Mouse (Mus musculus) liver, embryonic 16.5 days (tissue): ENCODE measurements around the gene Pptc7. TPM values are rescaled to one million over a fixed set of nuclear protein-coding genes. Genes with fewer than 3 reads are reported as not detected.

Experiments used
- ATAC-seq: fragments of 200-750 bp; cut with Nextera tagmentation; 2 replicates; pipeline ENCODE4 v1.8.0; 2017; ENCODE audit warnings: low read depth, mild to moderate bottlenecking, moderate number of reproducible peaks, moderate library complexity
- H3K27ac ChIP-seq: fragments of 300-500 bp; sonication (generic); 2 replicates; pipeline ENCODE4 v1.5.1; 2014; ENCODE audit warnings: mild to moderate bottlenecking, low read length
- H3K27me3 ChIP-seq: fragments of 300-500 bp; sonication (generic); 2 replicates; pipeline ENCODE4 v1.6.1; 2014; ENCODE audit warnings: low read depth, low read length, mixed read lengths; ENCODE audit not compliant: control insufficient read depth, insufficient read depth
- H3K36me3 ChIP-seq: fragments of 300-500 bp; sonication (generic); 2 replicates; pipeline ENCODE4 v1.6.1; 2014; ENCODE audit warnings: mild to moderate bottlenecking; ENCODE audit not compliant: control insufficient read depth, insufficient read depth
- H3K4me1 ChIP-seq: fragments of 300-500 bp; sonication (generic); 2 replicates; pipeline ENCODE4 v1.6.1; 2014; ENCODE audit warnings: low read depth, low read length, mixed read lengths; ENCODE audit not compliant: control insufficient read depth
- H3K4me2 ChIP-seq: fragments of 300-500 bp; sonication (generic); 2 replicates; pipeline ENCODE4 v1.6.1; 2014; ENCODE audit warnings: low read depth, low read length, mixed read lengths
- H3K4me3 ChIP-seq: fragments of 300-500 bp; sonication (generic); 2 replicates; pipeline ENCODE4 v1.5.1; 2014; ENCODE audit warnings: low read depth, mild to moderate bottlenecking, low read length
- H3K9ac ChIP-seq: fragments of 300-500 bp; sonication (generic); 2 replicates; pipeline ENCODE4 v1.6.1; 2014; ENCODE audit warnings: low read depth, low read length
- H3K9me3 ChIP-seq: fragments of 300-500 bp; sonication (generic); replicated peaks from 2 replicates; pipeline ENCODE4 v1.6.1; 2016; ENCODE audit warnings: low read length; ENCODE audit not compliant: control insufficient read depth
- whole genome bisulfite sequencing: fragments of 180-500 bp; shearing (Covaris S2); extraction: QIAGEN DNeasy Blood & Tissue Kit; methylation state at CpG from one replicate; pipeline ENCODE4 v1.1.7; 2014; ENCODE audit not compliant: insufficient replicate concordance; 5-methylcytosine and 5-hydroxymethylcytosine counted together
- polyA plus RNA-seq: library from polyadenylated mRNA; unstranded; fragments of >200 nt; fragmentation: Nextera tagmentation; extraction: Ambion mirVana; gene quantifications from 2 replicates; pipeline ENCODE4 v1.2.1, GENCODE M21; 2015

Gene Pptc7
- 3.4 and 4.1 TPM in 2 replicates for polyA plus RNA-seq

DNA sequence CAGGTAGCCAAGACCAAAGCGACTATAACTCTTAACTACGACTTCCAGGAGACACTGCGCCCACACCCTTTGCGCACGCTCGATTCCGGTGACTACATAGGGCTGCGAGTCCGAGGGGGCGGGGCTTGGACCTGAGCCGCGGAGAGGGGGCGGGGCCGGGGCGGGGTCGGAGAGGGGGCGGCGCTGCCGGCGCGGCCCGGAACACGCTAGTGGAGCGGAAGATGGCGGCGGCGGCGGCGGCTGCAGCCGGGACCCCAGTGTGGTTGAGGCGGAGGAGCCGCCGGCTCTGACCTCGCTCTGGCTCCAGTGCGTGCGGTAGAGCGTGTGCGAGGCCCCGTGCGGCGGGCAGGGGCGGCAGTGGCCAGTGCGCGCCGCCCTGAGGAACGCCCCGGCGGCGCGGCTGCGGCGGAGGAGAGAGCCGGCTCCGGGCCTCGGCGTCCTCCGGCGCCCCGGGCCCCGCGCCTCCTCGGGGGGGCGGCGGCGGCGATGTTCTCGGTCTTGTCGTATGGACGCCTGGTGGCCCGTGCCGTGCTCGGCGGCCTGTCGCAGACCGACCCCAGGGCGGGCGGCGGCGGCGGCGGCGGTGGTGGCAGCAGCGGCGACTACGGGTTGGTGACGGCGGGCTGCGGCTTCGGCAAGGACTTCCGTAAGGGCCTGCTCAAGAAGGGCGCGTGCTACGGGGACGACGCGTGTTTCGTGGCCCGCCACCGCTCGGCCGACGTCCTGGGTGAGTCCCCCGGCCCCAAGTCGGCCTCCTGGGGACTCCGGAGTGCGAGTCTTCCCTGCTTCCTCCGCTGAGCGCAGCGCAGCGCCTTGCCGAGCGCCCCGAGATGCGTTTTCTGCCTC lies at the start of gene Pptc7:
TSS of gene Pptc7 (plus strand) at position 183 of the 846 bp plus-strand sequence.
- under 1% methylated on average over 108 of the region's 114 CpGs for WGBS

DNA sequence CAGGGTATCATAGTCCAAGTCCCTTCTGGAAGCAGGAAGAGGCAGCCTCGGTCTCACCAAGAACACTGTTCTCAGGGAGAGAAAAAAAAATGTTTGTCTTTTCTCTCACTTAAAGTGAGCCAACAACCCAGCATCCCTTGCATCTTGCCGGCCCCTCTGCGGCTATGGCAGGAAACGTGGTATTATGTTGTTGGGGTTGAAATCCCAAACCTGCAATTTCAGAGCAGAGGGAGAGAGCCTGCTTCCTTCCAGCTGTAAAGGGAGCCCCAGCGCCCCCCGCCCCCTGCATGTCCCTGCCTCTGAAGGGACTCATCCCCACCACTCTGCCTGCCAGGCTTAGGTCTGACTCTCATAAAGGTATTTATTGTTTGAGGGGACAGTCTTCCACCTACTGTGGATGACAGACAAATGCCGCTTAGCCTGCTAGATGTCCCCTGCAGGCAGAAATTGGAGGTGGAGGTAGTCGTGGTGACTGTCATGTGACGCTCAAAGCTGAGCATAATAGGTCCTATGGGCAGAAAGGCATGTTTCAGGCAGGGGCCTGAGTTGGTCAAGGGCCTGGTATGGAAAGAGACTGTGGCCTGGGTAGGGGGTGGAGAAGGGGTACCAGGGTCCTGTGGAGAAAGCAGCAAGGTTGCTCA lies 48.8 kb upstream of the Pptc7 start:
- Histone ChIP-seq H3K9me3 (no peaks in the 10 kb centered on the region), H3K4me1 (no peaks in the 10 kb centered on the region), H3K27me3 (no peaks in the 10 kb centered on the region), H3K4me2 (no peak overlapping the region), H3K4me3 (no peak overlapping the region), H3K27ac (peak overlapping the region; percentile 36; the same call in 1 of the 2 replicates), H3K9ac (no peak overlapping the region), H3K36me3 (no peaks in the 10 kb centered on the region)
- ATAC-seq = no peak
- 20% methylated on average over 9 of the region's 9 CpGs for WGBS

More for the DNA sequence above, at the start of gene Pptc7:
- Histone ChIP-seq H3K4me1 (peaks cover 45% of the 10 kb centered on the region), H3K4me2 (peak within 1 kb of the TSS; percentile 93), H3K36me3 (peaks cover 6% of the 10 kb centered on the region; the same call in 1 of the 2 replicates), H3K9ac (peak within 1 kb of the TSS; percentile 90), H3K27ac (peak within 1 kb of the TSS; percentile 50), H3K4me3 (peak within 1 kb of the TSS; percentile 95), H3K9me3 (no peaks in the 10 kb centered on the region), H3K27me3 (peaks cover 5% of the 10 kb centered on the region; the same call in 1 of the 2 replicates)
- ATAC-seq = peak; percentile 91

- Histone ChIP-seq H3K9me3 (no peaks in the 10 kb centered on the region), H3K27me3 (no peaks in the 10 kb centered on the region), H3K4me3 (no peak overlapping the region), H3K36me3 (no peaks in the 10 kb centered on the region), H3K4me1 (no peaks in the 10 kb centered on the region), H3K27ac (no peak overlapping the region), H3K9ac (no peak overlapping the region), H3K4me2 (no peak overlapping the region)
- WGBS = 52% methylated on average over 5 of the region's 5 CpGs
- ATAC-seq = no peak
Measured at GRCm38 (mm10) chr5:122237200-122237599, 47.0 kb upstream of the Pptc7 start.

- Histone ChIP-seq H3K4me3 (no peak overlapping the region), H3K4me1 (no peaks in the 10 kb centered on the region), H3K36me3 (no peaks in the 10 kb centered on the region), H3K9ac (no peak overlapping the region), H3K9me3 (no peaks in the 10 kb centered on the region), H3K4me2 (no peak overlapping the region), H3K27me3 (no peaks in the 10 kb centered on the region), H3K27ac (no peak overlapping the region)
- WGBS = 63% methylated on average over 7 of the region's 7 CpGs
- no peak for ATAC-seq
Measured at GRCm38 (mm10) chr5:122239618-122240017, 44.5 kb upstream of the Pptc7 start.

DNA sequence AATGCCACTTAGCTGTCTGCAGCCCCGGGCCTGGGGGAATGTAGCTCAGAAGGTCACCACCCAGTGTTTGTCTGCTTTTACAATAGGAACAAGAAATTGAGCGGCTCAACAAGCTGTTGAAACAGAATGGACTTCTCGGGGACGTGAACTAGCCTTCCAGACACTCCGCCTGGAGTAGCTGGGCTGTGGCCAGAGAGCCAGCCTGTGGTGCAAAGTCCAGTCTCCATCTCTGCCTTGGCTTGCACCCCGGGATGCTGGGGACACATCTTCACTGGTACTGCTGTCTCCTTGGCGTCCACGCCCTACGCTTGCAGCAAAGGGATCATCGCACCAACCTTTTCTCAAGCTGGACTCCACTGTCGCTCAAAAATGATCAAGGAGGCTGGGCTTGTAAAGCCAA lies 43.6 kb upstream of the Pptc7 start:
- no peaks in the 10 kb centered on the region for H3K4me1 ChIP-seq
- H3K27ac ChIP-seq = no peak overlapping the region
- no peak overlapping the region for H3K4me3 ChIP-seq
- 80% methylated on average over 11 of the region's 11 CpGs for WGBS
- ATAC-seq = no peak
- H3K4me2 ChIP-seq = no peak overlapping the region
- no peak overlapping the region for H3K9ac ChIP-seq
- H3K36me3 ChIP-seq = no peaks in the 10 kb centered on the region
- no peaks in the 10 kb centered on the region for H3K9me3 ChIP-seq
- H3K27me3 ChIP-seq = no peaks in the 10 kb centered on the region

- no peak overlapping the region for H3K4me2 ChIP-seq
- H3K9ac ChIP-seq = no peak overlapping the region
Measured at GRCm38 (mm10) chr5:122240989-122241388, 43.2 kb upstream of the Pptc7 start.

DNA sequence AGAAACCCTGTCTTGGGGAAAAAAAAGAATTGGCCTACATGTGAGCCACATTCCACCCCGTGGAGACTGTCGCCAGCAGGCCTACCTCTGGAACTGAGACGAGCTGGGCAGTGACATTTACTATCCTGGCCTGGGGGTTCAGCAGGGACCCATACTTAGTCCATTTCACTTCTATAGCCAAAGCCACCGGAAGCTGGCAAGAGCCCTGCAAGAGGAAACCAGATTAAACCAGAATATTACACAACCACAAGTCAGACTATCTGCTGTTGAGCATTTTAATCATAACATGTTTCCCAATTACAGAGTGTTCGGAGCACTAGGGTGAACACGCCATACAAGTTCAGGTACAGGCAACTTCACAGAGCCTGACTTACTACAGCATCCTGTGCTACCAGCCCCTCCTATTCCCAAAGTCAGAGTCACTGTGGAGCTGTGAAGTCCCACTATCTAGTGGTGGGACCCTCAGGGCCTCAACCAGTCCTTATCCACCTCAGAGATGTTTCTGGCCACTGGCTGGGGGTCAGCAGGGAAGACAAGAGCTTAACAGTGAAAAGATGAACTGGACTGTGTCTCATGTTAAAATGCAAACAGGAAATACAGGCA lies 41.5 kb upstream of the Pptc7 start:
- Histone ChIP-seq H3K4me1 (no peaks in the 10 kb centered on the region), H3K4me2 (no peak overlapping the region), H3K4me3 (no peak overlapping the region), H3K27ac (no peak overlapping the region), H3K36me3 (no peaks in the 10 kb centered on the region), H3K9me3 (no peaks in the 10 kb centered on the region), H3K9ac (no peak overlapping the region), H3K27me3 (no peaks in the 10 kb centered on the region)
- WGBS = 46% methylated on average over 6 of the region's 6 CpGs
- ATAC-seq = no peak

More at GRCm38 (mm10) chr5:122240989-122241388, 43.2 kb upstream of the Pptc7 start:
- 52% methylated on average over 1 of the region's 1 CpGs for WGBS
- H3K27ac ChIP-seq = no peak overlapping the region
- H3K27me3 ChIP-seq = no peaks in the 10 kb centered on the region
- no peaks in the 10 kb centered on the region for H3K4me1 ChIP-seq
- H3K9me3 ChIP-seq = no peaks in the 10 kb centered on the region
- ATAC-seq = no peak
- no peaks in the 10 kb centered on the region for H3K36me3 ChIP-seq
- no peak overlapping the region for H3K4me3 ChIP-seq

DNA sequence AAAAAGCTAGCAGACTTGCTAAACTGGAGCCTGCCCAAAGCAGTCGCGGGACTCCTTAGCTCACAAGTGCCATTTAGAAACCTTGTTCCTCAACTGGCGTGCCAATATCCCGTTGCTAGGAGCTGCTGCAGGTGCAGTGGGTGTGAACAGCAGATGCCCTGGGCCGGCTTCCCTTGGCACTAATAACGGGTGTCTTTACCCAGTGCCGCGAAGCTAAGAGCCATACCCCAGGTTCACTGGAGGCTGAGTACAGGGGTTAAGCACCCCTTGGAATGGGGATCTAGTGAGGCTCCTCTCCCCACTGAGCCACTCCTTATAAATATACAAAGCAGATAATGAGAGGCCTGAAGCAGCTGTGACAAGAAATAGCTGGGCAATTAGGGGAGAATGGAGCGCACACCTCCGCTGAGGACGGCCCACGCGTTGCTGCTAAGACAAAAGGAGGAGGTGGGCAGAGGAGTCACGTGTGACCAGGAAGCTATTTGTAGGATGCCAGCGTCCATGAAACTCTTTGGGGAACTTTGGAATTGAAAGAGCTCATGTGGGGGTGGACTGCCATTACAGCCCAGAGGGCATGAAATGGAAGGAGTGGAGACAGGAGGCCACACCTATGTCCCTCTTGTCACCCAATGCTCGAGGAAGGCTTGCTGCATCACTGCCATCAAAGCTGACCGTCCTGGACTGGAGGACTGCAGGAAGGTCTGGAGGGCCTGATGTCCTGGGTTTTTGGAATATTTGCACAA lies 40.2 kb upstream of the Pptc7 start:
- H3K27ac ChIP-seq = no peak overlapping the region
- no peaks in the 10 kb centered on the region for H3K4me1 ChIP-seq
- no peak overlapping the region for H3K9ac ChIP-seq
- no peaks in the 10 kb centered on the region for H3K9me3 ChIP-seq
- no peak for ATAC-seq
- no peaks in the 10 kb centered on the region for H3K36me3 ChIP-seq
- H3K27me3 ChIP-seq = no peaks in the 10 kb centered on the region
- H3K4me3 ChIP-seq = no peak overlapping the region
- WGBS = 75% methylated on average over 17 of the region's 17 CpGs
- H3K4me2 ChIP-seq = no peak overlapping the region
